Mouse (Mus musculus) liver, embryonic 14.5 days (tissue): ENCODE measurements around the gene Mepce. TPM values are rescaled to one million over a fixed set of nuclear protein-coding genes. Genes with fewer than 3 reads are reported as not detected.

Source experiments
- ATAC-seq: fragments of 200-750 bp; cut with Nextera tagmentation; 2 replicates; pipeline ENCODE4 v1.8.0; 2017; ENCODE audit warnings: moderate number of reproducible peaks, mild to moderate bottlenecking, moderate library complexity; ENCODE audit not compliant: insufficient read depth
- DNase-seq, 3 experiments: peaks; one replicate each; pipeline ENCODE4 v3.0.0-alpha.2; 2012 to 2013; ENCODE audit warnings: low read depth in 3 of 3, low spot score in 3 of 3
- H3K27ac ChIP-seq: fragments of 300-500 bp; sonication (generic); 2 replicates; pipeline ENCODE4 v1.5.1; 2014; ENCODE audit warnings: moderate library complexity, mild to moderate bottlenecking, control low read depth, inconsistent platforms
- H3K27me3 ChIP-seq: fragments of 300-500 bp; sonication (generic); 2 replicates; pipeline ENCODE4 v1.6.1; 2014; ENCODE audit warnings: mild to moderate bottlenecking, low read length, moderate library complexity; ENCODE audit not compliant: control insufficient read depth, insufficient read depth
- H3K36me3 ChIP-seq: fragments of 300-500 bp; sonication (generic); replicated peaks from 2 replicates; pipeline ENCODE4 v1.6.1; 2014; ENCODE audit warnings: low read depth; ENCODE audit not compliant: control insufficient read depth, insufficient read depth
- H3K4me1 ChIP-seq, 2 experiments: fragments of 200-500 bp in 1 of 2; fragments of 300-500 bp in 1 of 2; sonication (generic) in 1 of 2; replicated peaks; 2 replicates each; pipeline ENCODE4 v1.6.1; 2012 to 2014; ENCODE audit warnings: antibody characterized with exemption in 1 of 2, inconsistent platforms in 1 of 2, low read length in 1 of 2; ENCODE audit not compliant: control insufficient read depth in 2 of 2, insufficient read depth in 2 of 2
- H3K4me2 ChIP-seq: fragments of 300-500 bp; sonication (generic); 2 replicates; pipeline ENCODE4 v1.6.1; 2014; ENCODE audit warnings: low read depth, mild to moderate bottlenecking, control low read depth, moderate library complexity
- H3K4me3 ChIP-seq, 2 experiments: fragments of 200-500 bp in 1 of 2; fragments of 300-500 bp in 1 of 2; sonication (generic) in 1 of 2; 2 replicates each; pipeline ENCODE4 v1.5.1; 2012 to 2014; ENCODE audit warnings: low read depth in 2 of 2, low read length in 2 of 2, mild to moderate bottlenecking in 2 of 2, control low read depth in 1 of 2, inconsistent platforms in 1 of 2, moderate library complexity in 1 of 2; ENCODE audit not compliant: insufficient read depth in 1 of 2
- H3K9ac ChIP-seq: fragments of 300-500 bp; sonication (generic); replicated peaks from 2 replicates; pipeline ENCODE4 v1.6.1; 2014; ENCODE audit warnings: mild to moderate bottlenecking, control low read depth, moderate library complexity
- H3K9me3 ChIP-seq: fragments of 300-500 bp; sonication (generic); 2 replicates; pipeline ENCODE4 v1.6.1; 2016; ENCODE audit warnings: low read length, mixed read lengths; ENCODE audit not compliant: control insufficient read depth
- CTCF ChIP-seq: IDR thresholded peaks from 2 replicates; pipeline ENCODE4 v1.5.1; 2016; ENCODE audit warnings: antibody characterized with exemption, low read depth, control low read depth
- EP300 ChIP-seq: IDR thresholded peaks from 2 replicates; pipeline ENCODE4 v1.6.1; 2016; ENCODE audit warnings: antibody characterized with exemption, low read depth
- WGBS: fragments of 180-500 bp; shearing (Covaris S2); extraction: QIAGEN DNeasy Blood & Tissue Kit; methylation state at CpG from one replicate; pipeline ENCODE4 v1.1.7; 2014; ENCODE audit not compliant: insufficient replicate concordance; 5-methylcytosine and 5-hydroxymethylcytosine counted together
- polyA plus RNA-seq, 2 experiments: library from polyadenylated mRNA; depleted of rRNA in 1 of 2; stranded (reverse) in 1 of 2; unstranded in 1 of 2; fragments of >200 nt; fragmentation: Nextera tagmentation in 1 of 2; extraction: Ambion mirVana in 1 of 2; gene quantifications; 2 replicates each; pipeline versions ENCODE4 v1.2.1 to v1.2.3; 2012 to 2014

Gene Mepce
- polyA plus RNA-seq, 2 experiments, result 6.4 to 13.3 TPM

GRCm38 (mm10) chr5:137831506-137831905, 44.1 kb upstream of the Mepce start:
- no peak overlapping the region for H3K27ac ChIP-seq
- ATAC-seq (no peak), DNase-seq (no peak)
- H3K9me3 ChIP-seq, result no peaks in the 10 kb centered on the region
- H3K36me3 ChIP-seq, result no peaks in the 10 kb centered on the region
- no peak overlapping the region for H3K9ac ChIP-seq
- H3K27me3 ChIP-seq, result no peaks in the 10 kb centered on the region
- H3K4me1 ChIP-seq, result peaks cover 0 to 4% of the 10 kb centered on the region in 2 experiments; a peak in 2 of 4 replicates
- TF ChIP-seq CTCF, result no peak
- no peak for TF ChIP-seq EP300
- 39% methylated on average over 6 of the region's 6 CpGs for WGBS
- H3K4me2 ChIP-seq, result no peak overlapping the region
- no peak overlapping the region for H3K4me3 ChIP-seq

DNA sequence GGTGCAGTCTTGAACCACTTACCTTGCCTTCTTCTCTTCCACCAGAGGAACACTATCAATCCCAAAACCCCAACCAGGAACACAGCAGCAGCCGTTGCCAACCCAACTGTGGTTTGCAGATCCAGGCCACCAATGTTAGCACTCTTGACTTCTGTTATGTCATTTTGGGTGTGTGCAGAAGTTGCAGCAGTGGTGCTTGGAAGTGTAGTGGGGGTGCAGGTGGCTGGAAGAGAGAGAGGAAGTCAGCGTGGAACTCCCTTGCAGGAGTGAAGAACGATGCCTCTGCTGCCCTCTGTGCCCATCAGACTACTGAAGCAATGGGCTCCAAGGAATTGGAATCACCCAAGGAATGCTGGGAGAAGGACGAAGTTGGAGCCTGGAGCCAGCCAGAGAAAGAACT, 43.7 kb upstream of the Mepce start:
- no peak overlapping the region for H3K9ac ChIP-seq
- WGBS, result 41% methylated on average over 4 of the region's 4 CpGs
- TF ChIP-seq EP300 (no peak), CTCF (no peak)

DNA sequence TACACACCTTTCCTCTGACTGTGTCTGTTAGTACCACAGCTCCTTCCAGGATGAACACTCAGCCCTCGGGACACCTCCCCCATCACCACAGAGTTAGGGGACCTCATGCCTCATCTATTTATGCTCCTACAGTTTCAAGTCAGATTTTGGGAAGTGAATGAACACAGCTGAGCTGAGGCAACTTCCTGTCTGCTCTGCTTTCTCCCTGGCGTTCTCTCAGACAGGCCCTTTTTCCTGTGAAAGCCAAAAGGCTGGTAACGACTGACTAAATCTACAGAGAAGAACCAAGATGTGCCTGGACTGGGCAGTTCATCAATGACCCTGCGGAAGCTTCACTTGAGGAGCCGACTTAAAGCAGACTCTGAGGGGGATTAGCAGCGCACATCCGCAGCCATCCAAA, 42.8 kb upstream of the Mepce start:
- Histone ChIP-seq H3K4me1 (peaks cover 0 to 6% of the 10 kb centered on the region in 2 experiments; a peak in 2 of 4 replicates), H3K9me3 (no peaks in the 10 kb centered on the region), H3K4me2 (no peak overlapping the region), H3K27ac (no peak overlapping the region), H3K27me3 (no peaks in the 10 kb centered on the region), H3K36me3 (no peaks in the 10 kb centered on the region), H3K4me3 (no peak overlapping the region), H3K9ac (no peak overlapping the region)
- TF ChIP-seq EP300 (no peak), CTCF (no peak)
- no peak for ATAC-seq
- WGBS, result 44% methylated on average over 7 of the region's 7 CpGs
- no peak for DNase-seq

More for the DNA sequence above, 43.7 kb upstream of the Mepce start:
- peaks cover 0 to 4% of the 10 kb centered on the region in 2 experiments; a peak in 2 of 4 replicates for H3K4me1 ChIP-seq
- H3K4me3 ChIP-seq, result no peak overlapping the region
- H3K27ac ChIP-seq, result no peak overlapping the region
- H3K9me3 ChIP-seq, result no peaks in the 10 kb centered on the region
- H3K36me3 ChIP-seq, result no peaks in the 10 kb centered on the region
- H3K27me3 ChIP-seq, result no peaks in the 10 kb centered on the region
- DNase-seq (no peak), ATAC-seq (no peak)
- H3K4me2 ChIP-seq, result no peak overlapping the region

GRCm38 (mm10) chr5:137828694-137829093, 41.2 kb upstream of the Mepce start:
- H3K4me2 ChIP-seq, result no peak overlapping the region
- no peaks in the 10 kb centered on the region for H3K27me3 ChIP-seq
- ATAC-seq, result no peak
- no peaks in the 10 kb centered on the region for H3K36me3 ChIP-seq
- no peaks in the 10 kb centered on the region for H3K9me3 ChIP-seq
- WGBS, result 50% methylated on average over 6 of the region's 6 CpGs
- no peak for TF ChIP-seq CTCF
- no peak for TF ChIP-seq EP300
- H3K27ac ChIP-seq, result no peak overlapping the region
- no peak overlapping the region for H3K4me3 ChIP-seq
- no peak overlapping the region for H3K9ac ChIP-seq
- peaks cover 0 to 6% of the 10 kb centered on the region in 2 experiments; a peak in 2 of 4 replicates for H3K4me1 ChIP-seq
- DNase-seq, result peak in 2 of 3 experiments; percentile 12 to 23

- no peak overlapping the region for H3K4me2 ChIP-seq
- no peak for ATAC-seq
- DNase-seq, result no peak
- peaks cover 0 to 6% of the 10 kb centered on the region in 2 experiments; a peak in 2 of 4 replicates for H3K4me1 ChIP-seq
- H3K27me3 ChIP-seq, result no peaks in the 10 kb centered on the region
- H3K27ac ChIP-seq, result no peak overlapping the region
- WGBS, result 26% methylated on average over 7 of the region's 7 CpGs
- no peaks in the 10 kb centered on the region for H3K9me3 ChIP-seq
- TF ChIP-seq EP300 (no peak), CTCF (no peak)
- H3K4me3 ChIP-seq, result no peak overlapping the region
- no peak overlapping the region for H3K9ac ChIP-seq
- H3K36me3 ChIP-seq, result no peaks in the 10 kb centered on the region
Observed at GRCm38 (mm10) chr5:137826421-137826820, 39.0 kb upstream of the Mepce start.
